Mouse (Mus musculus) midbrain, embryonic 15.5 days (tissue): ENCODE results near the gene Pkp4. TPM values are rescaled to one million over a fixed set of nuclear protein-coding genes. Genes with fewer than 3 reads are reported as not detected.

Source experiments
- ATAC-seq: fragments of 200-750 bp; cut with Nextera tagmentation; replicated peaks from 2 replicates; pipeline ENCODE4 v1.8.0; 2017; ENCODE audit warnings: moderate TSS enrichment
- H3K27ac ChIP-seq: fragments of 300-500 bp; sonication (generic); 2 replicates; pipeline ENCODE4 v1.5.1; 2015; ENCODE audit warnings: mild to moderate bottlenecking, inconsistent platforms
- H3K27me3 ChIP-seq: fragments of 300-500 bp; sonication (generic); replicated peaks from 2 replicates; pipeline ENCODE4 v1.6.1; 2015; ENCODE audit warnings: inconsistent platforms
- H3K36me3 ChIP-seq: fragments of 300-500 bp; sonication (generic); replicated peaks from 2 replicates; pipeline ENCODE4 v1.6.1; 2015; ENCODE audit warnings: inconsistent platforms
- H3K4me1 ChIP-seq: fragments of 300-500 bp; sonication (generic); 2 replicates; pipeline ENCODE4 v1.6.1; 2015; ENCODE audit warnings: inconsistent platforms
- H3K4me2 ChIP-seq: fragments of 300-500 bp; sonication (generic); 2 replicates; pipeline ENCODE4 v1.6.1; 2015; ENCODE audit warnings: inconsistent platforms, mild to moderate bottlenecking, moderate library complexity
- H3K4me3 ChIP-seq: fragments of 300-500 bp; sonication (generic); 2 replicates; pipeline ENCODE4 v1.5.1; 2015; ENCODE audit warnings: mild to moderate bottlenecking, inconsistent platforms
- H3K9ac ChIP-seq: fragments of 300-500 bp; sonication (generic); 2 replicates; pipeline ENCODE4 v1.6.1; 2015; ENCODE audit warnings: mild to moderate bottlenecking, inconsistent platforms
- H3K9me3 ChIP-seq: fragments of 300-500 bp; sonication (generic); 2 replicates; pipeline ENCODE4 v1.6.1; 2016; ENCODE audit warnings: inconsistent platforms
- WGBS: fragments of 180-500 bp; shearing (Covaris S2); methylation state at CpG from one replicate; pipeline ENCODE4 v1.1.7; 2015; ENCODE audit warnings: mixed read lengths; 5-methylcytosine and 5-hydroxymethylcytosine counted together
- polyA plus RNA-seq: library from polyadenylated mRNA; unstranded; fragments of >200 nt; fragmentation: Nextera tagmentation; extraction: Ambion mirVana; gene quantifications from 2 replicates; pipeline ENCODE4 v1.2.1, GENCODE M21; 2015

The Pkp4 gene
- polyA plus RNA-seq, 1 experiment from 2014 or later = 24.8 TPM

DNA sequence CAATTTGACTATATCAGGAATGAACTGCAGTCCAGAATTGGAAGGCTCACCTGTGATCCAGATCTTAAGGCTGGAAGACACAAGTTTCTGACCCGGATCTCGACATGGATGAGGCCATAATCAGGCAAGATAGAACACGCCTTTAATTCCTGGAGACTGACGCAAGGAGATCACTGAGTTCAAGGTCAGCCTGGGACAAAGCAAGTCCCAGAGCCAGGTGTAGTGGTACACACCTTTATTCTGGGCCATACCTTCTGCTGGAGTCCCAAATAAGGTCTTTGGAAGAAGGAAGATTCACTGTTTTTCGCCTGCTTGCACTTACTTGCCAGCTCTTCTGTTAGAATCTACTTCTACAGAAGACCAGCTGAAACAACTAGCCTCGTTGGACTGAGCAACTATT, 26.3 kb downstream of the Pkp4 start:
- H3K4me2 ChIP-seq = no peak overlapping the region
- H3K27me3 ChIP-seq = no peaks in the 10 kb centered on the region
- ATAC-seq = no peak
- H3K9ac ChIP-seq = no peak overlapping the region
- 93% methylated on average over 6 of the region's 6 CpGs for WGBS
- H3K4me1 ChIP-seq = no peaks in the 10 kb centered on the region
- 0 out of 2 replicates have a peak, but pooled peaks cover 3% of the 10 kb centered on the region for H3K36me3 ChIP-seq
- no peaks in the 10 kb centered on the region for H3K9me3 ChIP-seq
- no peak overlapping the region for H3K27ac ChIP-seq
- H3K4me3 ChIP-seq = no peak overlapping the region

DNA sequence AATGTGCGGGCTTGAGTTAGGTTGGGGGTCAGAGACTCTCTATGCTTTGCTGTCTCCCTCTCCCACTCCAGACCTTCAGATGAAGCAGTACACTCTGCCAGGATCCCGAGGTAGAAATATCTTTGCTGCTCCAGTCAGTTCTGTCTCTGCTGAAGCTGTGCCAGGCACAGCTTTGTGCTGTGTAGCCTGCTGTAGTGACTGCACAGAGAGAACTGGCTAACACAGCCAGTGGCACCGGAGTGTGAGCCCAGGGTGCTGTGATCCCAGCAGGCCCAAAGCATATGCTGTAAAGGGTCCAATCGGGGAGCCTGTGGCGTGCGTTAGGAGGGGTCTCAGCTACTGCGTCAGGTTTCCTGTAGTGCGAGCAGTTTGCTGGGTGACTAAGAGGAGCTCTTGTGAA, 27.7 kb downstream of the Pkp4 start:
- Histone ChIP-seq H3K4me2 (no peak overlapping the region), H3K9ac (no peak overlapping the region), H3K27me3 (no peaks in the 10 kb centered on the region), H3K4me3 (no peak overlapping the region), H3K27ac (no peak overlapping the region), H3K36me3 (0 out of 2 replicates have a peak, but pooled peaks cover 3% of the 10 kb centered on the region), H3K9me3 (no peaks in the 10 kb centered on the region), H3K4me1 (no peaks in the 10 kb centered on the region)
- ATAC-seq = no peak
- WGBS = 87% methylated on average over 8 of the region's 8 CpGs

DNA sequence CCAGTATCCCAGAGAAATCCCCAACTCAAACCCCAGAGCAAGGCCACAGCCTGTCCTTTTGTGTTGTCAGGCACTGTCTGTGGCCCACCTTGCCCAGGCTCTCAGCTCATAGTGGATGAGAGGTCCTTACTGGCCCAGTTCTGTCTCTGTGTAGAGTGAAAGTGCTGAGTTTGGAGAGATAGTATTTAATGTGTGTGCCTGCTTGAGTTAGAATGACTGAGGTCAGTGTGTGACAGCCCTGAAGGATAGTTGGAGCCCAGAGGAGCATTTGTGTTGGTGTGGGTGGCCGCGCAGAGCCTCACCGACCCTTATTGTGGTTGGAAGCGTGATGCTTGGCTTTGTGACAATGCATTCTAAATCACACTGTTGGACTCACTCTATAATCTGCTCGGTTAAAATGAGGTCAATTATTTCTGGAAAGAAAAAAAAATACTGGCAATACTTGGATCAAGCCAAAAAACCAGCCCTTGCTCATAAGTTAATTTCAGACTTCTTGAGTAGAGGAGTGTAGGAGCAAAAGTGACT, 29.1 kb downstream of the Pkp4 start:
- H3K36me3 ChIP-seq = 0 out of 2 replicates have a peak, but pooled peaks cover 3% of the 10 kb centered on the region
- ATAC-seq = no peak
- H3K9me3 ChIP-seq = no peaks in the 10 kb centered on the region
- no peak overlapping the region for H3K27ac ChIP-seq
- no peak overlapping the region for H3K9ac ChIP-seq
- H3K4me1 ChIP-seq = no peaks in the 10 kb centered on the region
- H3K27me3 ChIP-seq = no peaks in the 10 kb centered on the region
- H3K4me3 ChIP-seq = no peak overlapping the region
- WGBS = 78% methylated on average over 5 of the region's 5 CpGs
- H3K4me2 ChIP-seq = no peak overlapping the region

DNA sequence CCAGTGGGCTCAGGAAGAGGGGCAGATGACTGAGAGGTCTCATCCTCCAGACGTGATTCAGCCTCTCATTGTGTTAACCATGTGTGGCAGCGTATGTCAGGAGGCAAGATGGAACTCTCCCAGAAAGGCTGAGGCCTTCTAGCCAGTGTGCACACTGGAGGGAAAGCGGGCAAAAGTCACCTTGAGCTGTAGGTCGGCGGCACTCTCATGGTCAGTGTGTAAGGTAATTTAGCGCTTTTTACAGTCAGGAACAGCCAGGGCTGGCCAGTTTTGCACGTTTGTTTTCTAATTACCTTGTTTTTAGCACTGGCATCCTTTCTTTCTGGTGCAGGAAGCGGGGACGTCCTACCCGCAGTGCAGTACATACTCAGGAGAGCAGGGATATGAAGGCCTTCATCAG, 29.5 kb downstream of the Pkp4 start:
- Histone ChIP-seq H3K4me2 (no peak overlapping the region), H3K9ac (no peak overlapping the region), H3K4me1 (no peaks in the 10 kb centered on the region), H3K27ac (no peak overlapping the region), H3K27me3 (no peaks in the 10 kb centered on the region), H3K36me3 (0 out of 2 replicates have a peak, but pooled peaks cover 3% of the 10 kb centered on the region), H3K9me3 (no peaks in the 10 kb centered on the region), H3K4me3 (no peak overlapping the region)
- WGBS = 91% methylated on average over 10 of the region's 10 CpGs
- no peak for ATAC-seq

DNA sequence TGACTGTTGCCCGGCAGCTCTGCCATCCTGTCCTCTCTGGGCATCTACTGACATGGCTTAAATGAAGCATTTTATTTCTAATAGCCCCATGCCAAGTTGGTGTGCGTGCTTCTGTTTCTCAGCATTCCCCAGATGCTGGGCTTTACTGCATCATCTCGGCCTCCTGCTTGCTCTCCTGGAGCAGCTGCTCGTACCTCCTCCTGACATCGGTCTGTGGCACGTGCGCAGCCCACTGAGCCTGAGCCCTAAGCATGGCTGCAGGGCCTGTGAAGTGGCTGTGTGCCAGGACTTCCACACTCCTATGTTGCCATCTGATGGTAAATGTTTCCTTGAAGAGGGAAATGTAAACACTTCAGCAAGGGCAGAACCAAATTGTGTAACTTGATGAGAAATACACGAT, 30.8 kb downstream of the Pkp4 start:
- ATAC-seq = no peak; the same call in 1 of the 2 replicates
- Histone ChIP-seq H3K27me3 (no peaks in the 10 kb centered on the region), H3K4me3 (no peak overlapping the region), H3K9ac (no peak overlapping the region), H3K9me3 (no peaks in the 10 kb centered on the region; the same call in 1 of the 2 replicates), H3K4me2 (no peak overlapping the region), H3K4me1 (no peaks in the 10 kb centered on the region), H3K27ac (no peak overlapping the region), H3K36me3 (0 out of 2 replicates have a peak, but pooled peaks cover 3% of the 10 kb centered on the region)
- 81% methylated on average over 8 of the region's 8 CpGs for WGBS

DNA sequence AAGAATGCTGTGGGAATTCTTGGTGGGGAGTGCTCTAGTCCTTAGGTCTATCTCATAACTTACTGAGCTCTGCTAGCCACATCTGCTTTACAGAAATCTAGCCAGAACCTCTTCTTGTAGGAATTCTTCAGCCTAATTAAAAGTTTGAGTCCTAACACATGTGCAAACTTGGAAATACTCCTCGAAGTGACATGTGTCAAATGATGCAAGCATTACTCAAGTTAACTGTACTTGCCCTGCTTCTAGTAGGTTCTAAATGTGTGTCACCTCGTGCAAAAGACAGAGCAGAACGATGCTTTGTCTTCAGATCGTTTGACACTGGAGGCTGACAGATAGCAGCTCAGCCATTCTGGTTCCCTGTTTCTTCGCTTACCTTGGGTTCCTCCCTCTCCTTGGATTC, 32.5 kb downstream of the Pkp4 start:
- H3K27ac ChIP-seq = no peak overlapping the region
- H3K4me2 ChIP-seq = no peak overlapping the region
- WGBS = 83% methylated on average over 5 of the region's 5 CpGs
- H3K4me3 ChIP-seq = no peak overlapping the region
- no peaks in the 10 kb centered on the region; the same call in 1 of the 2 replicates for H3K9me3 ChIP-seq
- H3K36me3 ChIP-seq = no peaks in the 10 kb centered on the region
- H3K9ac ChIP-seq = no peak overlapping the region
- no peaks in the 10 kb centered on the region for H3K4me1 ChIP-seq
- no peak for ATAC-seq
- no peaks in the 10 kb centered on the region for H3K27me3 ChIP-seq

DNA sequence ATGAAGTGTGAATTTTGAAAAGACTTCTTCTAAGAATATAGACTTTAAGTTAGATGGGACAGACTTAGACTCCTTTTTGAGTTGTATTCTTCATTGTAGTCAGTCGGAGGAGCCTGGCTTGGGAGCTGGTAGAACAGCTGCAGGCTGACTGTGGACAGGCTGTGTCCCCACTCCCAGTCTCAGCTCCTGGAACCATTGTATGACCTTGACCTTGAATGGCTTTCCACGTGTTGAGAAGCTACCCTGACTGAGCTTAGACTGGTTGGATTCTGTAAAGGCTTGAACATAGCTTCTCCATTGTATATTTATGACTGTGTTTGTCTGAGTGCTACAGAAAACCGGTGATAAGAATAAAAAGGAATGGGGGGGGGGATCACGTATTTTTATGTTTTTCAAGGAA, 36.5 kb downstream of the Pkp4 start:
- no peak overlapping the region for H3K9ac ChIP-seq
- H3K4me1 ChIP-seq = no peaks in the 10 kb centered on the region
- no peak overlapping the region for H3K4me3 ChIP-seq
- 89% methylated on average over 4 of the region's 4 CpGs for WGBS
- no peaks in the 10 kb centered on the region for H3K27me3 ChIP-seq
- H3K36me3 ChIP-seq = no peaks in the 10 kb centered on the region
- H3K4me2 ChIP-seq = no peak overlapping the region
- H3K9me3 ChIP-seq = no peaks in the 10 kb centered on the region; the same call in 1 of the 2 replicates
- ATAC-seq = no peak
- no peak overlapping the region for H3K27ac ChIP-seq

DNA sequence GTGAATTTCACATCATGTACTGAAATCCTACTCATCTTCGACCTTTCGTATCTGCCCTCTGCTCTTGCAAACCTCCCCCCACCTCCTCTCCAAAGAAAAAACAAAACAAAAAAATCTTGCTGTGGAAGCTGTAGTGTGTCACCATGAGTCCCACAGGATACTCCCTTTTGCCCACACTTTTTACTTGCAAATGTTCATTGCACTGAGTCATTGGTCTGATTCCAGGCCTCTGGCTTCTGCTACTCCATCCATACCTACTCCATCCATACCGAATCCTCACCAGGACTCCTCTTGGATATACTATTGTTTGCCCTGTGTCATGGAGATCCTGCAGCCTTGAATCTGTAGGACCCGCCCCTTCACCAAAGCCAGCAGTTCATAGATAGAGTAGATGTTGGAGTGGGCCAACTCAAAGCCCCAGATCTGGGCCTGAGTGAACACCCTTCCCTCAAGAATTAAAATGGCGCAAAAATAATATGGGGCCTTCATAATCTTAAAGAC, 38.9 kb downstream of the Pkp4 start:
- Histone ChIP-seq H3K9ac (no peak overlapping the region), H3K4me2 (no peak overlapping the region), H3K36me3 (no peaks in the 10 kb centered on the region), H3K9me3 (no peaks in the 10 kb centered on the region; the same call in 1 of the 2 replicates), H3K27ac (no peak overlapping the region), H3K27me3 (no peaks in the 10 kb centered on the region), H3K4me1 (peaks cover 8% of the 10 kb centered on the region; the same call in 1 of the 2 replicates), H3K4me3 (no peak overlapping the region)
- 96% methylated on average over 5 of the region's 5 CpGs for WGBS
- no peak for ATAC-seq

DNA sequence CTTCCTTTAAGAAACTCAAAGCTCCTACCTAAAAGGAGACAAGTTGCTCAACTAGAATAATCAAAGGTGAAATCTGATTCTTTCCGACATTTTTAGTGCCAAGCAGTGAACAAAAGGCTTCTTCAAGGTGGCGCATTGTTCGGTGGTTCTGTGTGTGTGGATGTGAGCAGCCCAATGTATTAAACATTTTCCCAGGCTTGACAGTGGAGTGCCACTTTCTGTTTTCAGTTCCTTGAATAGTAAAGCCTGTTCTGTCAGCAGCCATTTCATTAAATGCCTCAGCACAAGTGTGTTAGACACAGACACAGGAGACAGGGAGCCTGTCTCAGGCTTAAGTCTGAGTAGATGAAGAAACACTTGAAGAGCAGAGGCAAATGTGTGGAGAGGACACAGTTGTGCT, 39.9 kb downstream of the Pkp4 start:
- Histone ChIP-seq H3K27ac (no peak overlapping the region), H3K4me2 (no peak overlapping the region), H3K4me3 (no peak overlapping the region), H3K36me3 (no peaks in the 10 kb centered on the region), H3K27me3 (no peaks in the 10 kb centered on the region), H3K9ac (no peak overlapping the region), H3K9me3 (no peaks in the 10 kb centered on the region; the same call in 1 of the 2 replicates), H3K4me1 (peaks cover 8% of the 10 kb centered on the region; the same call in 1 of the 2 replicates)
- 59% methylated on average over 3 of the region's 3 CpGs for WGBS
- no peak for ATAC-seq

DNA sequence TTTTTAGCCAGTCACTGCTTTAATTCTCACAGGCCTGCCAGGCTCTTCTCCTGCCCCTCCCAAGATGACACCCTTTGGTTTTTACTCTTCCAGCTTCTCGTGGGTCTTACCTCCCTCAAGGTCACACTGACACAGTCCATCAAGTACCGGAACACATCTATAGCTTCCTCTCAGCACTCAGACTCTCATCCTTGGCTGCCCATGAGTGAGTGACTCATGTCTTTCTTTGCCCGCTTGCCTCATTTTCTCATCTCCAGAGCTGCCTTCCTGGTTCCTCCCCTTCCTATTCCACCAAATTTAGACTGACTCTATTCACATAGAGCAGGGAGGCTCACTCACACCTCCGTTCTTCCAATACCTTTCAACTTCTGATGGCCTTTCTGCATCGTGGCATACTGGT, 42.3 kb downstream of the Pkp4 start:
- no peak for ATAC-seq
- Histone ChIP-seq H3K27me3 (no peaks in the 10 kb centered on the region), H3K4me2 (no peak overlapping the region)

DNA sequence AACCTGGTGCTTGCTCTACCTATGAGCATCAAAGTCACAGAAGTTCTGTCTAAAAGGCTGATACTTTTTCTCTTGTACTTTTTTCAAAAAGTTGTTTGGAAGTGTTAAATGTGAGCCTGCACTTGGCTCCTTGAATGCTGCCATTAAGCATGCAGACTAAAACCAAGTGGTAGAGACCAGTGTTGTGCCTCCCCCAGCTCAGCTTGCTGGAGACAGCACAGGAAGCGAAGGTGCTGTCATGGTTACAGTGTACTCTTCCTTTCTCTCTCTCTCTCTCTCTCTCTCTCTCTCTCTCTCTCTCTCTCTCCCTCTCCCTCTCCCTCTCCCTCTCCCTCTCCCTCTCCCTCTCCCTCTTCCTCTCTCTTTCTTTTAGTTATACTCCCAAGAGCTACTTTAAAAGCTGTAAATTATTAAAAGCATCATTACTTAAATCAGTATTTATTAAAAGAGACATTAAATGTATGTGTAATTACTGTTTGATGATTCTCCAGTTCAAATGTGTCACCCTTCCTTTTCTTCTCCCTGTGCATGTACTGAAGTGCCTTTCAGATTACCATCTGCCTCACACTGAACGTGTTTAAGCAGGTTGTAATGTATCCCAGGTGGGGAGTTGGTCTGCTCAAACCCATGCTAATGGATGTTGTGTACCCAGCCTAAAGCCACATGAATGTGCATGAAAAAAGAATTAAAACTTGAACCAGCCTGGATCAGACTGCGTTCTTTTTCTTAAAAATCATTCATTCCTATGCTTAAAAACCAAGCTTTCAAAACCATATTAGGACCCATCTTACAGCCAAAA, 43.2 kb downstream of the Pkp4 start:
- no peaks in the 10 kb centered on the region for H3K27me3 ChIP-seq
- H3K9me3 ChIP-seq = no peaks in the 10 kb centered on the region
- H3K4me1 ChIP-seq = peaks cover 15% of the 10 kb centered on the region
- H3K36me3 ChIP-seq = no peaks in the 10 kb centered on the region
- H3K4me3 ChIP-seq = no peak overlapping the region
- no peak overlapping the region for H3K9ac ChIP-seq
- peak; percentile 66; the same call in 1 of the 2 replicates for ATAC-seq
- no peak overlapping the region for H3K27ac ChIP-seq
- WGBS = 51% methylated on average over 3 of the region's 3 CpGs
- no peak overlapping the region for H3K4me2 ChIP-seq

More for the DNA sequence above, 42.3 kb downstream of the Pkp4 start:
- no peak overlapping the region for H3K4me3 ChIP-seq
- H3K36me3 ChIP-seq = no peaks in the 10 kb centered on the region
- H3K4me1 ChIP-seq = peaks cover 15% of the 10 kb centered on the region
- no peak overlapping the region for H3K9ac ChIP-seq
- no peaks in the 10 kb centered on the region for H3K9me3 ChIP-seq
- WGBS = 81% methylated on average over 5 of the region's 5 CpGs
- H3K27ac ChIP-seq = no peak overlapping the region

DNA sequence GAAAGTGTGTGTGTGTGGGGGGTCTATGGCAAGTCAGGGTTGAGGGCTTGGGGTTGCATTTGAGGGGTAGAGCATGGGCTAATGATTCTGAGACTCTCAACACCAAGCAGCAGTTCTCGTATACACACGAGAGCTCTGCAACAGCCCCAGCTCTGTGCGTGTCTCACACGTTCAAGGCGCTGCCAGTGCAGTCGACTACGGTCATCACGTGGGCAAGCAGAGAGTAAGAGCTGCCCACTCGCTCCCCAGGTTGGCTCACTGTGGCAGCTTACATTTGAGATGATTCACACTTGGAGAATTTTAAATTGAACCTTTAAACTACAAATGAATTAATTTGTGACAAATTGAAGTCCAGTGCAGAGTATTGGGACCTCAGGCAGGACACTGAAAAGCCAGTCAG, 44.4 kb downstream of the Pkp4 start:
- no peak for ATAC-seq
- Histone ChIP-seq H3K27me3 (no peaks in the 10 kb centered on the region), H3K9ac (no peak overlapping the region), H3K27ac (no peak overlapping the region), H3K4me1 (peaks cover 15% of the 10 kb centered on the region), H3K9me3 (no peaks in the 10 kb centered on the region), H3K36me3 (no peaks in the 10 kb centered on the region), H3K4me3 (no peak overlapping the region), H3K4me2 (no peak overlapping the region)
- WGBS = 93% methylated on average over 9 of the region's 9 CpGs
